Mouse (Mus musculus) midbrain, embryonic 14.5 days (tissue): ENCODE measurements around the gene H2afy. TPM values are rescaled to one million over a fixed set of nuclear protein-coding genes. Genes with fewer than 3 reads are reported as not detected.

ENCODE experiments used
- ATAC-seq: fragments of 200-750 bp; cut with Nextera tagmentation; 2 replicates; pipeline ENCODE4 v1.8.0; 2017; ENCODE audit warnings: moderate number of reproducible peaks, moderate library complexity; ENCODE audit not compliant: low FRiP score, low TSS enrichment
- DNase-seq: peaks from one replicate; pipeline ENCODE4 v3.0.0-alpha.2; 2015
- H3K27ac ChIP-seq: fragments of 300-500 bp; sonication (generic); replicated peaks from 2 replicates; pipeline ENCODE4 v1.5.1; 2014; ENCODE audit warnings: mild to moderate bottlenecking, low read depth, low read length, moderate library complexity
- H3K27me3 ChIP-seq: fragments of 300-500 bp; sonication (generic); 2 replicates; pipeline ENCODE4 v1.6.1; 2014; ENCODE audit warnings: low read length, control low read depth, mixed read lengths; ENCODE audit not compliant: control insufficient read depth, insufficient read depth
- H3K36me3 ChIP-seq: fragments of 300-500 bp; sonication (generic); 2 replicates; pipeline ENCODE4 v1.6.1; 2014; ENCODE audit warnings: low read length, control low read depth; ENCODE audit not compliant: control insufficient read depth, insufficient read depth
- H3K4me1 ChIP-seq: fragments of 300-500 bp; sonication (generic); 2 replicates; pipeline ENCODE4 v1.6.1; 2014; ENCODE audit warnings: mild to moderate bottlenecking, antibody characterized with exemption, low read length, control low read depth; ENCODE audit not compliant: control insufficient read depth, insufficient read depth
- H3K4me2 ChIP-seq: fragments of 300-500 bp; sonication (generic); 2 replicates; pipeline ENCODE4 v1.6.1; 2014; ENCODE audit warnings: mild to moderate bottlenecking, low read length, moderate library complexity
- H3K4me3 ChIP-seq: fragments of 300-500 bp; sonication (generic); replicated peaks from 2 replicates; pipeline ENCODE4 v1.5.1; 2014; ENCODE audit warnings: low read depth, low read length
- H3K9ac ChIP-seq: fragments of 300-500 bp; sonication (generic); replicated peaks from 2 replicates; pipeline ENCODE4 v1.6.1; 2014; ENCODE audit warnings: mild to moderate bottlenecking, low read length, moderate library complexity
- H3K9me3 ChIP-seq: fragments of 300-500 bp; sonication (generic); 2 replicates; pipeline ENCODE4 v1.6.1; 2016; ENCODE audit warnings: low read length, control low read depth, mixed read lengths; ENCODE audit not compliant: control insufficient read depth
- WGBS: fragments of 180-500 bp; shearing (Covaris S2); extraction: QIAGEN DNeasy Blood & Tissue Kit; methylation state at CpG from one replicate; pipeline ENCODE4 v1.1.7; 2014; 5-methylcytosine and 5-hydroxymethylcytosine counted together
- polyA plus RNA-seq: library from polyadenylated mRNA; unstranded; fragments of >200 nt; fragmentation: Nextera tagmentation; extraction: Ambion mirVana; gene quantifications from 2 replicates; pipeline ENCODE4 v1.2.1, GENCODE M21; 2014

H2afy gene
- polyA plus RNA-seq, 1 experiment from 2014 or later, result 355 TPM

GRCm38 (mm10) chr13:56057761-56058160 lies 78.4 kb downstream of the H2afy start:
- no peak for ATAC-seq
- H3K27me3 ChIP-seq, result no peaks in the 10 kb centered on the region
- 57% methylated on average over 8 of the region's 8 CpGs for WGBS
- H3K27ac ChIP-seq, result no peak overlapping the region
- H3K36me3 ChIP-seq, result no peaks in the 10 kb centered on the region
- no peak overlapping the region for H3K9ac ChIP-seq
- no peaks in the 10 kb centered on the region for H3K9me3 ChIP-seq
- H3K4me3 ChIP-seq, result no peak overlapping the region
- no peak overlapping the region for H3K4me2 ChIP-seq
- no peak for DNase-seq
- peaks cover 19% of the 10 kb centered on the region for H3K4me1 ChIP-seq

GRCm38 (mm10) chr13:56055720-56056119 lies 80.4 kb downstream of the H2afy start:
- Histone ChIP-seq H3K27ac (no peak overlapping the region), H3K4me2 (no peak overlapping the region), H3K9me3 (no peaks in the 10 kb centered on the region), H3K4me3 (no peak overlapping the region), H3K9ac (no peak overlapping the region), H3K36me3 (no peaks in the 10 kb centered on the region), H3K4me1 (peaks cover 19% of the 10 kb centered on the region), H3K27me3 (no peaks in the 10 kb centered on the region)
- ATAC-seq (no peak), DNase-seq (no peak)
- 88% methylated on average over 5 of the region's 5 CpGs for WGBS

- H3K9ac ChIP-seq, result no peak overlapping the region
- no peaks in the 10 kb centered on the region for H3K9me3 ChIP-seq
- H3K4me2 ChIP-seq, result no peak overlapping the region
- H3K27me3 ChIP-seq, result no peaks in the 10 kb centered on the region
- no peak for ATAC-seq
- peak; percentile 52 for DNase-seq
- H3K4me1 ChIP-seq, result peaks cover 22% of the 10 kb centered on the region
- peak overlapping the region; percentile 63 for H3K27ac ChIP-seq
- no peaks in the 10 kb centered on the region for H3K36me3 ChIP-seq
- H3K4me3 ChIP-seq, result no peak overlapping the region
- 36% methylated on average over 6 of the region's 6 CpGs for WGBS
Measured at GRCm38 (mm10) chr13:56054089-56054488, 82.1 kb downstream of the H2afy start.

GRCm38 (mm10) chr13:56052781-56053180 lies 83.4 kb downstream of the H2afy start:
- no peak for ATAC-seq

GRCm38 (mm10) chr13:56050246-56050645 lies 85.9 kb downstream of the H2afy start:
- Histone ChIP-seq H3K27me3 (no peaks in the 10 kb centered on the region), H3K4me1 (peaks cover 21% of the 10 kb centered on the region), H3K4me3 (no peak overlapping the region), H3K9ac (no peak overlapping the region), H3K4me2 (no peak overlapping the region), H3K9me3 (no peaks in the 10 kb centered on the region), H3K36me3 (no peaks in the 10 kb centered on the region), H3K27ac (no peak overlapping the region)
- DNase-seq (no peak), ATAC-seq (no peak)
- WGBS, result 41% methylated on average over 6 of the region's 6 CpGs

More at GRCm38 (mm10) chr13:56052781-56053180, 83.4 kb downstream of the H2afy start:
- WGBS, result 7% methylated on average over 10 of the region's 10 CpGs
- H3K4me3 ChIP-seq, result no peak overlapping the region
- H3K36me3 ChIP-seq, result no peaks in the 10 kb centered on the region
- peaks cover 22% of the 10 kb centered on the region for H3K4me1 ChIP-seq
- no peak overlapping the region for H3K9ac ChIP-seq
- no peaks in the 10 kb centered on the region for H3K27me3 ChIP-seq
- no peak overlapping the region for H3K4me2 ChIP-seq
- no peaks in the 10 kb centered on the region for H3K9me3 ChIP-seq
- H3K27ac ChIP-seq, result no peak overlapping the region
- peak; percentile 56 for DNase-seq

GRCm38 (mm10) chr13:56042221-56042620 lies 93.9 kb downstream of the H2afy start:
- no peak overlapping the region for H3K4me2 ChIP-seq
- H3K4me3 ChIP-seq, result no peak overlapping the region
- no peaks in the 10 kb centered on the region for H3K4me1 ChIP-seq
- 91% methylated on average over 3 of the region's 3 CpGs for WGBS
- no peaks in the 10 kb centered on the region for H3K27me3 ChIP-seq
- DNase-seq (no peak), ATAC-seq (no peak)
- H3K9me3 ChIP-seq, result no peaks in the 10 kb centered on the region
- no peak overlapping the region for H3K9ac ChIP-seq
- H3K36me3 ChIP-seq, result no peaks in the 10 kb centered on the region
- H3K27ac ChIP-seq, result no peak overlapping the region

GRCm38 (mm10) chr13:56040621-56041020 lies 95.5 kb downstream of the H2afy start:
- Histone ChIP-seq H3K9me3 (no peaks in the 10 kb centered on the region), H3K4me2 (no peak overlapping the region), H3K4me1 (no peaks in the 10 kb centered on the region), H3K27ac (no peak overlapping the region), H3K9ac (no peak overlapping the region), H3K36me3 (no peaks in the 10 kb centered on the region), H3K27me3 (no peaks in the 10 kb centered on the region), H3K4me3 (no peak overlapping the region)
- WGBS, result 79% methylated on average over 3 of the region's 3 CpGs
- no peak for ATAC-seq
- DNase-seq, result no peak

GRCm38 (mm10) chr13:56039610-56040371 lies 96.4 kb downstream of the H2afy start:
- Histone ChIP-seq H3K4me3 (no peak overlapping the region), H3K9me3 (no peaks in the 10 kb centered on the region), H3K4me1 (no peaks in the 10 kb centered on the region), H3K27ac (no peak overlapping the region), H3K36me3 (no peaks in the 10 kb centered on the region), H3K9ac (no peak overlapping the region), H3K27me3 (no peaks in the 10 kb centered on the region), H3K4me2 (no peak overlapping the region)
- DNase-seq (no peak), ATAC-seq (no peak)
- 86% methylated on average over 10 of the region's 10 CpGs for WGBS

- no peaks in the 10 kb centered on the region for H3K9me3 ChIP-seq
- WGBS, result 79% methylated on average over 4 of the region's 4 CpGs
- ATAC-seq (no peak), DNase-seq (no peak)
- peaks cover 7% of the 10 kb centered on the region; the same call in 1 of the 2 replicates for H3K4me1 ChIP-seq
- no peak overlapping the region for H3K27ac ChIP-seq
- H3K36me3 ChIP-seq, result no peaks in the 10 kb centered on the region
- no peaks in the 10 kb centered on the region for H3K27me3 ChIP-seq
- no peak overlapping the region for H3K4me3 ChIP-seq
- no peak overlapping the region for H3K4me2 ChIP-seq
- no peak overlapping the region for H3K9ac ChIP-seq
Measured at GRCm38 (mm10) chr13:56029006-56029405, 107.2 kb downstream of the H2afy start.
